Mouse (Mus musculus) kidney, adult 2 months (tissue): ENCODE data around the gene Pdpk1. TPM values are rescaled to one million over a fixed set of nuclear protein-coding genes. Genes with fewer than 3 reads are reported as not detected.
A peak's percentile ranks its signal among the peaks of the same experiment; 100 is the strongest.
"Not testable (repeated sequence)": the region's sequence is repeated elsewhere in the genome, so short reads cannot be mapped to it uniquely, and the experiment has no call there.

Experiments
- DNase-seq: peaks from one replicate; pipeline ENCODE4 v3.0.0; 2021
- H3K27ac ChIP-seq: fragments of 200-500 bp; 2 replicates; pipeline ENCODE4 v1.5.1; 2012; ENCODE audit warnings: low read depth, low read length, control low read depth, inconsistent platforms; ENCODE audit not compliant: insufficient read depth
- H3K27me3 ChIP-seq: fragments of 200-500 bp; replicated peaks from 2 replicates; pipeline ENCODE4 v1.6.1; 2012; ENCODE audit warnings: mild to moderate bottlenecking, moderate library complexity, low read length, inconsistent platforms; ENCODE audit not compliant: control insufficient read depth, insufficient read depth
- H3K36me3 ChIP-seq: fragments of 200-500 bp; 2 replicates; pipeline ENCODE4 v1.6.1; 2012; ENCODE audit warnings: mild to moderate bottlenecking, moderate library complexity, low read length, inconsistent platforms; ENCODE audit not compliant: control insufficient read depth, insufficient read depth
- H3K4me1 ChIP-seq: fragments of 200-500 bp; 2 replicates; pipeline ENCODE4 v1.6.1; 2011; ENCODE audit warnings: low read length; ENCODE audit not compliant: control insufficient read depth, insufficient read depth
- H3K4me3 ChIP-seq: fragments of 200-500 bp; 2 replicates; pipeline ENCODE4 v1.5.1; 2011; ENCODE audit warnings: mild to moderate bottlenecking, low read depth, low read length, control low read depth; ENCODE audit not compliant: insufficient read depth
- CTCF ChIP-seq: fragments of 200-500 bp; conservative IDR thresholded peaks from 2 replicates; pipeline ENCODE4 v1.5.1; 2011; ENCODE audit warnings: low read depth, mild to moderate bottlenecking, control low read depth, low read length, moderate library complexity, mixed read lengths; ENCODE audit not compliant: insufficient read depth, insufficient read length
- POLR2A ChIP-seq: fragments of 200-500 bp; IDR thresholded peaks from one replicate; pipeline ENCODE4 v1.6.1; 2011; ENCODE audit warnings: low read depth, low read length, control low read depth
- WGBS: fragments of 180-500 bp; shearing (Covaris S2); methylation state at CpG from one replicate; pipeline ENCODE4 v1.1.7; 2018; 5-methylcytosine and 5-hydroxymethylcytosine counted together
- polyA plus RNA-seq: library from polyadenylated mRNA; depleted of rRNA; stranded (reverse); fragments of >200 nt; gene quantifications from 2 replicates; pipeline ENCODE4 v1.2.3, GENCODE M21; 2012

The Pdpk1 gene
- polyA plus RNA-seq, 1 experiment, result 17.1 TPM

- Histone ChIP-seq H3K4me3 (no peak overlapping the region), H3K36me3 (no peaks in the 10 kb centered on the region), H3K27me3 (no peaks in the 10 kb centered on the region), H3K27ac (no peak overlapping the region), H3K4me1 (peaks cover 19% of the 10 kb centered on the region)
- 35% methylated on average over 2 of the region's 2 CpGs for WGBS
- TF ChIP-seq CTCF (no peak), POLR2A (no peak)
- peak; percentile 16 for DNase-seq
Observed at GRCm38 (mm10) chr17:24137226-24137880, 13.4 kb downstream of the Pdpk1 start.

- no peaks in the 10 kb centered on the region for H3K36me3 ChIP-seq
- TF ChIP-seq CTCF (no peak), POLR2A (no peak)
- H3K27me3 ChIP-seq, result no peaks in the 10 kb centered on the region
- peaks cover 29% of the 10 kb centered on the region for H3K4me1 ChIP-seq
- H3K4me3 ChIP-seq, result no peak overlapping the region
- peak; percentile 32 for DNase-seq
- no peak overlapping the region for H3K27ac ChIP-seq
Observed at GRCm38 (mm10) chr17:24134062-24134461, 16.7 kb downstream of the Pdpk1 start.

- not testable (repeated sequence) for H3K27me3 ChIP-seq, H3K27ac ChIP-seq, H3K4me3 ChIP-seq, DNase-seq, H3K36me3 ChIP-seq
- 91% methylated on average over 4 of the region's 4 CpGs for WGBS
- H3K4me1 ChIP-seq, result peaks cover 27% of the 10 kb centered on the region
Observed at GRCm38 (mm10) chr17:24132919-24133318, 17.8 kb downstream of the Pdpk1 start.

GRCm38 (mm10) chr17:24131570-24131969, 19.2 kb downstream of the Pdpk1 start:
- H3K27ac ChIP-seq, result no peak overlapping the region
- TF ChIP-seq CTCF (peak; percentile 39; the same call in 1 of the 2 replicates), POLR2A (no peak)
- peak; percentile 31 for DNase-seq
- H3K4me3 ChIP-seq, result no peak overlapping the region
- 56% methylated on average over 3 of the region's 3 CpGs for WGBS
- H3K27me3 ChIP-seq, result no peaks in the 10 kb centered on the region
- H3K36me3 ChIP-seq, result no peaks in the 10 kb centered on the region
- peaks cover 24% of the 10 kb centered on the region for H3K4me1 ChIP-seq

- not testable (repeated sequence) for H3K27ac ChIP-seq, H3K36me3 ChIP-seq, DNase-seq, H3K4me3 ChIP-seq, H3K27me3 ChIP-seq
- H3K4me1 ChIP-seq, result peaks cover 26% of the 10 kb centered on the region
- WGBS, result 88% methylated on average over 4 of the region's 4 CpGs
Observed at GRCm38 (mm10) chr17:24129246-24129645, 21.5 kb downstream of the Pdpk1 start.

- no peaks in the 10 kb centered on the region for H3K36me3 ChIP-seq
- no peaks in the 10 kb centered on the region for H3K27me3 ChIP-seq
- no peak overlapping the region for H3K4me3 ChIP-seq
- WGBS, result 71% methylated on average over 1 of the region's 1 CpGs
- H3K4me1 ChIP-seq, result peaks cover 26% of the 10 kb centered on the region
- TF ChIP-seq CTCF (no peak), POLR2A (no peak)
- no peak overlapping the region for H3K27ac ChIP-seq
- no peak for DNase-seq
Observed at GRCm38 (mm10) chr17:24127592-24127991, 23.1 kb downstream of the Pdpk1 start.

- no peaks in the 10 kb centered on the region for H3K27me3 ChIP-seq
- WGBS, result 56% methylated on average over 3 of the region's 3 CpGs
- no peak for TF ChIP-seq POLR2A
- TF ChIP-seq CTCF, result no peak
- no peaks in the 10 kb centered on the region for H3K36me3 ChIP-seq
- H3K4me3 ChIP-seq, result no peak overlapping the region
- H3K4me1 ChIP-seq, result peaks cover 22% of the 10 kb centered on the region
- no peak for DNase-seq
- H3K27ac ChIP-seq, result 0 out of 2 replicates have a peak overlapping the region, but pooled peaks have one; percentile 8
Observed at GRCm38 (mm10) chr17:24126801-24127200, 23.9 kb downstream of the Pdpk1 start.

- Histone ChIP-seq H3K27me3 (no peaks in the 10 kb centered on the region), H3K4me3 (no peak overlapping the region), H3K27ac (no peak overlapping the region), H3K36me3 (no peaks in the 10 kb centered on the region), H3K4me1 (peaks cover 8% of the 10 kb centered on the region)
- 77% methylated on average over 3 of the region's 3 CpGs for WGBS
- DNase-seq, result no peak
- no peak for TF ChIP-seq POLR2A
- TF ChIP-seq CTCF, result no peak
Observed at GRCm38 (mm10) chr17:24119446-24119845, 31.3 kb downstream of the Pdpk1 start.
